Mouse (Mus musculus): ENCODE measurements at regions not wholly inside any gene's neighbourhood (a gene's known extent, or its start where the extent isn't known, plus 50 kb on each side); places are given as distances from the start of the nearest gene placed in this dataset.

GRCm38 (mm10) chr15:27412761-27413160 is 53.7 kb upstream of the Ank start:
- no peak for DNase-seq (ENCODE audit: low read depth)
- TF ChIP-seq CTCF (IDR thresholded peaks at IDR 0.05; ENCODE audit: borderline replicate concordance, extremely low read depth, insufficient read depth, insufficient read length) (no peak), POLR2A (IDR thresholded peaks at IDR 0.05; ENCODE audit: borderline replicate concordance, extremely low read depth, insufficient read depth, insufficient read length, poor library complexity, severe bottlenecking) (no peak)

DNA sequence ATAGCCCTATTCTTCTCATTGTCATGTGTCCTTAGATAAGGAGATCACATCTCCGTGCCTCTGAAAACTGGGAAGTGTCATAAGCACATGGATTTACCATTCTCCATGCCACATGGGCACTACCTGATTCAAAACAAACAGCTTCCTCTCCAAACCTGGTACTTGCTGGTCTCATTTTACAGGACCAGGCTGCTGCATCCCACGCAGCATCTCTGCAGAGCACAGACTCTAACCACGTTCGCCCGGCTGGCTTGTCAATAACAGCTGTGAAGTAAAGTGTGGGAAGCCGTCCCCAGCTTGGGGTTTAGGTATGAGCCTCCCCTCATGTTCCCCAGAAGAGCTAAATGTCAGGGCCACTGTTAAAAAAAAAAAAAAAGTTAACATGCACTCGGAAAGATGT is 53.0 kb upstream of the Ank start:
- TF ChIP-seq POLR2A (IDR thresholded peaks at IDR 0.05; ENCODE audit: borderline replicate concordance, extremely low read depth, insufficient read depth, insufficient read length, poor library complexity, severe bottlenecking) (no peak), CTCF (IDR thresholded peaks at IDR 0.05; ENCODE audit: borderline replicate concordance, extremely low read depth, insufficient read depth, insufficient read length) (no peak)
- no peak for DNase-seq (ENCODE audit: low read depth)

GRCm38 (mm10) chr15:27414819-27415218 is 51.7 kb upstream of the Ank start:
- TF ChIP-seq POLR2A (IDR thresholded peaks at IDR 0.05; ENCODE audit: borderline replicate concordance, extremely low read depth, insufficient read depth, insufficient read length, poor library complexity, severe bottlenecking): no peak
- no peak for TF ChIP-seq CTCF (IDR thresholded peaks at IDR 0.05; ENCODE audit: borderline replicate concordance, extremely low read depth, insufficient read depth, insufficient read length)
- DNase-seq (ENCODE audit: low read depth): peak; percentile 15
